Mouse (Mus musculus) intestine, embryonic 16.5 days (tissue): ENCODE results near the gene Erc1. TPM values are rescaled to one million over a fixed set of nuclear protein-coding genes. Genes with fewer than 3 reads are reported as not detected.
A peak's percentile ranks its signal among the peaks of the same experiment; 100 is the strongest.

Source experiments
- ATAC-seq: fragments of 200-750 bp; cut with Nextera tagmentation; 2 replicates; pipeline ENCODE4 v1.8.0; 2017; ENCODE audit warnings: moderate TSS enrichment, moderate library complexity
- H3K27ac ChIP-seq: fragments of 300-500 bp; sonication (generic); 2 replicates; pipeline ENCODE4 v1.5.1; 2014; ENCODE audit warnings: mild to moderate bottlenecking, low read length
- H3K27me3 ChIP-seq: fragments of 300-500 bp; sonication (generic); replicated peaks from 2 replicates; pipeline ENCODE4 v1.6.1; 2014; ENCODE audit warnings: low read length, control low read depth, mixed read lengths; ENCODE audit not compliant: control insufficient read depth, insufficient read depth
- H3K36me3 ChIP-seq: fragments of 300-500 bp; sonication (generic); 2 replicates; pipeline ENCODE4 v1.6.1; 2014; ENCODE audit warnings: low read length, control low read depth; ENCODE audit not compliant: control insufficient read depth, insufficient read depth
- H3K4me1 ChIP-seq: fragments of 300-500 bp; sonication (generic); 2 replicates; pipeline ENCODE4 v1.6.1; 2014; ENCODE audit warnings: low read length, control low read depth, mixed read lengths; ENCODE audit not compliant: control insufficient read depth, insufficient read depth
- H3K4me2 ChIP-seq: fragments of 300-500 bp; sonication (generic); 2 replicates; pipeline ENCODE4 v1.6.1; 2014; ENCODE audit warnings: low read depth, low read length, control low read depth
- H3K4me3 ChIP-seq: fragments of 300-500 bp; sonication (generic); 2 replicates; pipeline ENCODE4 v1.5.1; 2014; ENCODE audit warnings: mild to moderate bottlenecking, low read length
- H3K9ac ChIP-seq: fragments of 300-500 bp; sonication (generic); 2 replicates; pipeline ENCODE4 v1.6.1; 2014; ENCODE audit warnings: low read depth, low read length
- H3K9me3 ChIP-seq: fragments of 300-500 bp; sonication (generic); 2 replicates; pipeline ENCODE4 v1.6.1; 2016; ENCODE audit warnings: low read length, control low read depth; ENCODE audit not compliant: control insufficient read depth
- WGBS: fragments of 180-500 bp; shearing (Covaris S2); extraction: QIAGEN DNeasy Blood & Tissue Kit; methylation state at CpG from one replicate; pipeline ENCODE4 v1.1.7; 2014; 5-methylcytosine and 5-hydroxymethylcytosine counted together
- polyA plus RNA-seq: library from polyadenylated mRNA; unstranded; fragments of >200 nt; fragmentation: Nextera tagmentation; extraction: Ambion mirVana; gene quantifications from 2 replicates; pipeline ENCODE4 v1.2.1, GENCODE M21; 2015

Erc1 gene
- polyA plus RNA-seq, result 7.0 and 8.0 TPM in 2 replicates

DNA sequence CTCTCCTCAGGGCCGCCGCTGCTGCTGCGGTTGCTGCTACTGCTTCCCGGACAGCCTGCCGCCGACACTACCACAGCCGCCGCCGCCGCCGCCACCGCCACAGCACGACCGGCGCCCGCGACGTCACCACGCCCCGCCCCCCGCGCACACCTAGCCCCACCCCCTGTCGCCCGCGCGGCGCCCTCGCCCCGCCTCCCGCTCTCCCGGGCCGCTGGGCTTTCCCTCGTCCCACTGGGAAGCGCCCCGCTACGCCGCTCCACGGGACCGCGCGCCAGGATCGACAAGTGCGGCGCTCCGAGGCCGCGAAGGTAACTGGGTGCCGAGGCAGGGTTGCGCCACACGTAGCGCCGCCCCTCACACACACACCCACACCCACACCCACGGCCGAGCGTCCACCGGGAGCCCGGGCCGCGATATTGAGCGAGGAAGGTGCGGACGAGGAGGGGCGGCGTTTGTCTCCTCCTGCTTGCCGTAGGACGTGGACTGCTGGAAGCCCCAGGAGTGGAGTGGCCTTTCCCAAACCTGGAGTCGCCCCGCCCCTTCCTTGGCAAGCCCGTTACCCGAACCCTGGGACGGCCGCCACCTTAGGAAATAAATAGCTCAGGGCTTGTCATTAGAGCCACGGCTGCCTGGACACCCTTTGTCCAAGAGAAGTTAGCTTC is at the start of gene Erc1:
Gene Erc1, minus strand, starts transcription at position 134 of the 662 bp plus-strand sequence.
- peak within 1 kb of the TSS; percentile 77 for H3K4me2 ChIP-seq
- H3K4me3 ChIP-seq, result peak within 1 kb of the TSS; percentile 91
- H3K9ac ChIP-seq, result peak within 1 kb of the TSS; percentile 93
- H3K27me3 ChIP-seq, result no peaks in the 10 kb centered on the region
- ATAC-seq, result peak; percentile 98
- no peaks in the 10 kb centered on the region for H3K9me3 ChIP-seq
- H3K27ac ChIP-seq, result peak within 1 kb of the TSS; percentile 92
- H3K36me3 ChIP-seq, result no peaks in the 10 kb centered on the region
- H3K4me1 ChIP-seq, result peaks cover 12% of the 10 kb centered on the region; the same call in 1 of the 2 replicates
- WGBS, result under 1% methylated on average over 49 of the region's 73 CpGs

DNA sequence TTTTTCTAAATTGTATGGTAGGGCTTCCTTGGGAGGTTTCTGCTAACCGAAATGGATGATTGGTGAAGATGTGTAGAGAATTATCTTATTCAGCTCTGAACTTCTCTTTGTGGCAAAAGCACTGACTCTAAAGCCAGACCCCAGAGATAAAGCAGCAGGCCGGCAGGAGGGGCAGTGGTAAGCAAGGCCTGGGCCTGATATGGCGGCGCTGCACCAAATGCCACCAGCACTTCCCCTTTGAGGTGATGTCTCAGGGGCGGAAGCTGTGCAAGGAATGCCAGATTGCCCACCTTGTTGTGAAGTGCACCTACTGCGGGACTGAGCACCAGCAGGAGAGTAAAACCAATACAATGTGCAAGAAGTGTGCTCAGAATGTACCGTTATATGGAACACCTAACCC is 44.7 kb upstream of the Erc1 start:
- Histone ChIP-seq H3K27ac (no peak overlapping the region), H3K9me3 (no peaks in the 10 kb centered on the region), H3K36me3 (no peaks in the 10 kb centered on the region), H3K27me3 (no peaks in the 10 kb centered on the region), H3K4me2 (no peak overlapping the region), H3K4me1 (0 out of 2 replicates have a peak, but pooled peaks cover 2% of the 10 kb centered on the region), H3K9ac (no peak overlapping the region), H3K4me3 (no peak overlapping the region)
- 84% methylated on average over 7 of the region's 7 CpGs for WGBS
- ATAC-seq, result no peak

DNA sequence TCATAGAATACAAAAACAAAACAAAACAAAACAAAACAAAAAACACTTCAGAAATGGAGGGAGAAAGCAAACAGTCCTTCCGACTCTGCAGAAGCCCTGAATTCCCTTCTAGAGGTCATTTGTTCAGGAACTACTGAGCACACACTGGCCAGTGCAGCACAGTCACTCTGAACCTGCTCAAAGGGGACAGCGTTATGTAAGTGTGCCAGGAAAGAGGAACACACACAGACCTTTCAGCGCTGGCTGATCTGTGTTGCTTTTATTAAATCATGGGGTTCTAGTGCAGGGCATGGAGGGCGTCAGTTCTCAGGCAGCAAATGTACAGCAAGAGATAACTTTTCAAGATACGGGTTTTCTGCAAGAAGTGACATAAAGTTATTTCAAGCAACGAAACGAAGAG is 35.2 kb upstream of the Erc1 start:
- Histone ChIP-seq H3K9me3 (no peaks in the 10 kb centered on the region), H3K4me1 (no peaks in the 10 kb centered on the region), H3K27ac (no peak overlapping the region), H3K27me3 (no peaks in the 10 kb centered on the region), H3K9ac (no peak overlapping the region), H3K36me3 (no peaks in the 10 kb centered on the region), H3K4me2 (no peak overlapping the region), H3K4me3 (no peak overlapping the region)
- no peak for ATAC-seq
- WGBS, result 60% methylated on average over 7 of the region's 7 CpGs

DNA sequence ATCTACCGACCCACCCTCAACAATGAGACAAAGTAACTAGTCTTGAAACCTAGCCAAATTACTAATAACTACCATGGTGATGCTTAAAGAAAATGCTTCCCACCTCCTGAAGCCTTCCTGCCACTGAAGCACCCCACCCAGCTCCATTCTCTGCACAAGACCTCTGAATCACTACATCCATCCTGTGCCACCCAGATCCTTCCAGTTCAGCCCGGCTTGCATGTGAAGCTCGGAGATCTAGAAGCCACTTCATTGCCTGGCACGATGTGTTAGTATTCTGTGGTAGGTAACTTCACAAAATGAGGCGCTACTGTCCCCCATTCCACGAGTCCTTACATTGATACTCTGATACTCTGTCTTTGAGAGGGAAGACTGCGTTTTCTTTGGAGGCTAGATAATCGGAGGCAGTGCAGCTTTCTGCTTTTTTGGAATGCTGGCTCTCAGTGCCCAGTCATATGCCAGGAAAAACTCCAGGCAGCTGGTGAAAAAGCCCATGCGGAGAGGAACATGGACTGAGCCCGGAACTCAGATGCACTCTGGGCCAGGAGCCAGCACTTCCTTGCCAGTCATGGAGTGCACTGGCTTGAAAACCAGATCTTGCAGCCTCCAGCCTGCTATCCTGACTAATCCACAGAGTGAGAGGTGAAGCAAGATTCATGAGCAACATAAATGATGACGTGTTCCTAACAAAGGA is 16.5 kb upstream of the Erc1 start:
- no peak overlapping the region for H3K27ac ChIP-seq
- no peak overlapping the region for H3K4me2 ChIP-seq
- no peaks in the 10 kb centered on the region for H3K27me3 ChIP-seq
- no peaks in the 10 kb centered on the region for H3K9me3 ChIP-seq
- 86% methylated on average over 11 of the region's 11 CpGs for WGBS
- ATAC-seq, result no peak
- no peaks in the 10 kb centered on the region for H3K36me3 ChIP-seq
- no peak overlapping the region for H3K9ac ChIP-seq
- no peaks in the 10 kb centered on the region for H3K4me1 ChIP-seq
- H3K4me3 ChIP-seq, result no peak overlapping the region

DNA sequence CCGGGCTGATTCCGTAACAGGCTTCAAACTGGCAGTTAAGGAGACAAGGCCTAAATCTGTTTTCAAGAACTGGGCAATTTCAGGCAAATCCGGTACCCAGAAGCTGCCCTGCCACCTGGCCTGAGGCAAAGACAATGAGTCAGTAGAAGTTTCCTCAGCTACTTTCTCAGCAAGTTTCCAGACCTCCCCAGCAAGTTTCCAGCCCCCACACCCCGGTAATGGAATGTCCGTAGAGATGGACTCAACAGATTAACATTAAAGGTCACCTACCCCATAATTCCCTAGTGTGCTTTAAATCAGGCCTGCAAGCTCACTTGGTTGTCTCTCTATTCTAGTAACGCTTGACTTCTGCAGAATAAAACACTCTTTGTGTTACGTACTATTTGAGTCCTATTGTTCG is 13.6 kb upstream of the Erc1 start:
- WGBS, result 75% methylated on average over 8 of the region's 8 CpGs
- no peak for ATAC-seq
- Histone ChIP-seq H3K4me1 (no peaks in the 10 kb centered on the region), H3K27me3 (no peaks in the 10 kb centered on the region), H3K9ac (no peak overlapping the region), H3K4me2 (no peak overlapping the region), H3K9me3 (no peaks in the 10 kb centered on the region), H3K27ac (no peak overlapping the region), H3K36me3 (no peaks in the 10 kb centered on the region), H3K4me3 (no peak overlapping the region)

DNA sequence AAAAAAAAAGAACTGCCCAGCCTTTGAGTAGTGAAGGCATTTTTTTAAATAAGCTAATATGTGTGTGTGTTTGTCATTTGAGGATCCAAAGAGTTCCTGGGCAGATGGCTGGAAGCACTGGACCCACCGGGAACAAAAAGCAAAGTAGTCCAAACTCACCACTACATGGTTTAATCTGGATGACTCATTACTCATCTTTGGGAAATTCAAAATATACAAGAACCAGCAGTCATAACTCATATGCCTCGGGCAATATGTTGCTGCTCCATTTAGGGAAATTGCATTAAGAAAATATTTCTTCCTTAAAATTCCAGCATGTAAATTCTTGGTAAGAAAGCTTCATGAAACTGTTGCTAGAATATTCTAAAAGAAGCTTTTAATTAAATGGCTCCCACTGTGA is 12.3 kb upstream of the Erc1 start:
- H3K4me1 ChIP-seq, result no peaks in the 10 kb centered on the region

DNA sequence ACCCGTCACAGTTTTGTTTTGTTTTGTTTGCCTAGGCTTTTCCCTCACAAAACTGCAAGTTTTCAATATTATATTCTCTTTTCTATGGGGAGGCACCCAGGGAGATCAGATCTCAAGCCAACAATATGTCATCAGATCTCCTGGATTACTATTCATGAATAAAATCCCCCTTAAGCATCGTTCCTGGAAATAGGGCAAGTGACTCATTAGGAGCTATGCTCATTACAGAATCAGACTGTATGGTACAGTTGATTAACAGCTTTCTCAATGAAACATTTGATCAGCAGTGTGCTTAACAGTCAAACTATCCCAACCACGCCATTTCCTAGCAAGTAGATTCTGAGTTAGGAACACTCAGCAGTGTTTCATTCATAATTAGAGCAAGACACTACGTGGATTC is 7.5 kb upstream of the Erc1 start:
- Histone ChIP-seq H3K4me1 (0 out of 2 replicates have a peak, but pooled peaks cover 2% of the 10 kb centered on the region), H3K9ac (no peak overlapping the region), H3K27ac (no peak overlapping the region), H3K36me3 (no peaks in the 10 kb centered on the region), H3K27me3 (no peaks in the 10 kb centered on the region), H3K9me3 (no peaks in the 10 kb centered on the region), H3K4me2 (no peak overlapping the region), H3K4me3 (no peak overlapping the region)
- no peak for ATAC-seq
- WGBS, result 89% methylated on average over 4 of the region's 4 CpGs

More for the DNA sequence above, 12.3 kb upstream of the Erc1 start:
- Histone ChIP-seq H3K27ac (no peak overlapping the region), H3K9ac (no peak overlapping the region), H3K4me3 (no peak overlapping the region), H3K36me3 (no peaks in the 10 kb centered on the region), H3K9me3 (no peaks in the 10 kb centered on the region), H3K27me3 (no peaks in the 10 kb centered on the region), H3K4me2 (no peak overlapping the region)
- no peak for ATAC-seq
- 77% methylated on average over 2 of the region's 2 CpGs for WGBS

DNA sequence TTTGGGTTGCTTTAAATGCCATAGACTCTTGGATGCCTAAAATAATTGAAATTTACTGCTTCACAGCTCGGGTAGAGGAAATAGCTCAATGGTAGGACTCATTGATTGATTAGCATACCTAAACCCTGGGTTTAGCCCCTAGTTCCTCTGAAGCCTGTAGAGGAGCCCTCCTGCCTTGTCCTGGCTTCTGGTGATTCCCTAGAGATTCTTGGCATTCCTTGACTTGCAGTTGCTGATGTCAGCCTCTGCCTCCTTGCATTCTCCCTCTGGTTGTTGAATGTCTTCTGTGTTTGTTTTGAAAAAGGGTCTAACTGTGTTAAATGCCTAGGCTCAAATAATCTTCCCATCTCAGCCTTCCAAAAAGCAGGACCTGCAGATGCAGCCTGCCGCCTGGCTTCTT is 6.2 kb upstream of the Erc1 start:
- Histone ChIP-seq H3K9me3 (no peaks in the 10 kb centered on the region), H3K4me1 (0 out of 2 replicates have a peak, but pooled peaks cover 3% of the 10 kb centered on the region), H3K9ac (no peak overlapping the region), H3K4me3 (no peak overlapping the region), H3K36me3 (no peaks in the 10 kb centered on the region), H3K27me3 (no peaks in the 10 kb centered on the region), H3K4me2 (no peak overlapping the region), H3K27ac (no peak overlapping the region)
- WGBS, result 25% methylated on average over 2 of the region's 2 CpGs
- ATAC-seq, result no peak

DNA sequence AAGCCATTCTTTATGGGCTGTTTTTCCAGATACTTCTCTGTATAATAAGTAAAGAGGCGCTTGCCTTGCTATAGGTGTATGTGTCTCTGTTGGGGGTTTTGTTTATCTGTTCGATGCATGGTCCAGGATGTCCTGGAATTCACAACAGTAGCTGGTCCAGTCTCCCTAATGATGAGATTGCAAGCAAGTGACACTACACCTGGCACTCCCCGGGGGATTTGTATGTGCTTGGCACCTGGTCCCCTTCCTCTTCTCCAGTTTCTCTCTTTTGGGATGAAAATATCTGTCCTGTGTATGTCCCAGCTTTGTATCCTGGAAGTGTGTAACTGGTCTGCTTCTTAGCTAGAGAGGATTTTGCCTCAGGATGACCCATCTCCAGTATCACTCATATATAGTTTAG is 1.9 kb upstream of the Erc1 start:
- no peak for ATAC-seq
- no peak overlapping the region for H3K27ac ChIP-seq
- no peaks in the 10 kb centered on the region for H3K9me3 ChIP-seq
- H3K4me1 ChIP-seq, result peaks cover 14% of the 10 kb centered on the region; the same call in 1 of the 2 replicates
- H3K4me3 ChIP-seq, result no peak overlapping the region
- no peak overlapping the region for H3K9ac ChIP-seq
- 97% methylated on average over 3 of the region's 3 CpGs for WGBS
- no peak overlapping the region for H3K4me2 ChIP-seq
- H3K36me3 ChIP-seq, result no peaks in the 10 kb centered on the region
- H3K27me3 ChIP-seq, result no peaks in the 10 kb centered on the region
